ENCODE assay signal across 8 mouse cellular contexts in the genomic region with DNA sequence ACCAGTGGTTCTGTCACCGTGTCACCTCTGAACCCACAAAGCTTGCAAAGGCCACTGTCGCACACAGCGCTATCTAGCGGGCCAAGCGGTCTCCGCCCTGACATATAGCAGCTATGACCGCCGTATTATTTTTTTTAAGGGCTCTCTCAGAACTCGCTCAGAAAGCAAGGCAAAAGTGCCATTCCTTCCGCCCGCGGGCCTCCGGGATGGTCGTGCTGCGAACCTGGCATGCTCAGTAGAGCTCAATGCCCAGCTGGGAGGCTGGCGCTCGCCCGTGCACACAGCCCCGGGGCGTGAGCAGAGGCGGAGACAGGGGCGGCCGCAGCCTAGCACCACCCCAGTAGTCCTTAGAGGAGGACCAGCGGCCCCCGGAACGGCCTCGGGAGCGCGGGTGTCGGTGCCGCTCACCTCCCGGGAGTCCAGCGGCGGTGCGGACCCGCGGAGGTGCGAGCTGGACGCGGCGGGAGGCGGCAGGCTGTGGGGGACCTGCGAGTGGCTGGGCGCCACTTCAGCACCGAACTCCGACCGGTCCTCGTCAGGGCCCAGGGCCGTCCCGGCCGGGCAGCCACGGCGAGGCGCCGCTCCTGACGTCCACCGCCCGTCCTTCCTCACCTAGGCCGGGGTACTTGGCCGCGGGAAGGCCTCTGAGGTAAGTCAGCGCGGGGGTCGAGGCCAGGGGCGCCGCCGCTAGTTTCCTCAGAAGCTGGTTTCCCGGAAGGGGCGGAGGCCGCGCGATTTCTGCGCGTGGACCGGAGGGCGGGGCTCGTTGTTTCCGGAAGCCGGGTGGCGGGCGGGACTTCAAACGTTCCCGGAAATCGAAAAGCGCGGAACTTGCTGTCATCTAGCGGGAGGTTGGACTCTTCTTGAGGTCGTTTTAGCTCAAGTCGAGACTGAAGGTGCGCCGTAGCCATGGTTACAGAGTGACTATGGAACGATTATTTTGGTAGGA. TPM values are rescaled to one million over a fixed set of nuclear protein-coding genes. Genes with fewer than 3 reads are reported as not detected.
A peak's percentile ranks its signal among the peaks of the same experiment; 100 is the strongest.
DNase-seq lines count a peak whose midpoint lies in the region; ATAC-seq and TF ChIP-seq lines count a peak whose summit lies in the region.

A gene (plus strand): TSS at position 306 of the 949 bp plus-strand sequence.
A gene (minus strand): TSS at position 737 of the 949 bp plus-strand sequence.

- peak; percentile 92 for DNase-seq in c-Kit-positive CD71-positive TER-119-positive erythroid progenitor cells, embryonic 14.5 days (ENCODE audit: low spot score)
- DNase-seq in heart, postnatal 0 days (ENCODE audit: low spot score) = peak; percentile 84
- peak; percentile 93 to 95 for DNase-seq in kidney, postnatal 4 days

- peak within 1 kb of the TSS; percentile 80 for H3K27ac ChIP-seq in forebrain, embryonic 12.5 days
- H3K27ac ChIP-seq in heart, postnatal 0 days (ENCODE audit: low read depth) = peak within 1 kb of the TSS; percentile 91
- H3K27ac ChIP-seq in liver, embryonic 16.5 days (ENCODE audit: low read length) = peak within 1 kb of the TSS; percentile 92
- H3K27ac ChIP-seq in neural tube, embryonic 13.5 days (replicated peaks) = peak within 1 kb of the TSS; percentile 92
- peak within 1 kb of the TSS; percentile 96 for H3K27ac ChIP-seq in testis, adult 2 months (ENCODE audit: control insufficient read depth, insufficient read depth, low read depth, low read length)

- TF ChIP-seq CTCF in E14TG2a.4 (conservative IDR thresholded peaks at IDR 0.05; ENCODE audit: low read length) = peak; percentile 27; the same call in 1 of the 2 replicates
- TF ChIP-seq CTCF in heart, postnatal 0 days (IDR thresholded peaks at IDR 0.05; ENCODE audit: low read depth) = peak; percentile 46
- no peak for TF ChIP-seq CTCF in testis, adult 2 months (IDR thresholded peaks at IDR 0.05; ENCODE audit: control insufficient read depth, insufficient read depth, insufficient replicate concordance, low read depth, low read length)

- H3K9ac ChIP-seq in forebrain, embryonic 12.5 days = peak within 1 kb of the TSS; percentile 82
- H3K9ac ChIP-seq in heart, postnatal 0 days (replicated peaks; ENCODE audit: low read depth, low read length) = peak within 1 kb of the TSS; percentile 85
- H3K9ac ChIP-seq in liver, embryonic 16.5 days (ENCODE audit: low read depth, low read length) = peak within 1 kb of the TSS; percentile 90
- H3K9ac ChIP-seq in neural tube, embryonic 13.5 days = peak within 1 kb of the TSS; percentile 84

- peak; percentile 94 for ATAC-seq in forebrain, embryonic 12.5 days (ENCODE audit: low FRiP score)
- peak; percentile 98 for ATAC-seq in heart, postnatal 0 days (ENCODE audit: insufficient read depth, low read depth)
- ATAC-seq in liver, embryonic 16.5 days (ENCODE audit: low read depth) = peak; percentile 98
- ATAC-seq in neural tube, embryonic 13.5 days (ENCODE audit: low read depth) = peak; percentile 98

- peak; percentile 55; the same call in 1 of the 2 replicates for TF ChIP-seq POLR2A in testis, adult 2 months (IDR thresholded peaks at IDR 0.05; ENCODE audit: control insufficient read depth, low read depth, low read length)

- no peak; the same call in 1 of the 2 replicates for TF ChIP-seq EP300 in heart, postnatal 0 days (IDR thresholded peaks at IDR 0.05; ENCODE audit: low read depth)

- H3K4me2 ChIP-seq in forebrain, embryonic 12.5 days = peak within 1 kb of the TSS; percentile 61
- peak within 1 kb of the TSS; percentile 86 for H3K4me2 ChIP-seq in heart, postnatal 0 days (ENCODE audit: low read depth, low read length)
- peak within 1 kb of the TSS; percentile 85 for H3K4me2 ChIP-seq in liver, embryonic 16.5 days (ENCODE audit: low read depth, low read length)
- H3K4me2 ChIP-seq in neural tube, embryonic 13.5 days = peak within 1 kb of the TSS; percentile 71

- H3K36me3 ChIP-seq in E14TG2a.4 (ENCODE audit: insufficient read depth, low read length) = no peaks in the 10 kb centered on the region
- H3K36me3 ChIP-seq in forebrain, embryonic 12.5 days (replicated peaks) = no peaks in the 10 kb centered on the region
- no peaks in the 10 kb centered on the region for H3K36me3 ChIP-seq in heart, postnatal 0 days (replicated peaks; ENCODE audit: control insufficient read depth, insufficient read depth, low read length)
- no peaks in the 10 kb centered on the region for H3K36me3 ChIP-seq in liver, embryonic 16.5 days (ENCODE audit: control insufficient read depth, insufficient read depth)
- no peaks in the 10 kb centered on the region for H3K36me3 ChIP-seq in neural tube, embryonic 13.5 days
- no peaks in the 10 kb centered on the region for H3K36me3 ChIP-seq in testis, adult 2 months (ENCODE audit: control insufficient read depth, insufficient read depth, low read length)

- H3K4me1 ChIP-seq in E14TG2a.4 (replicated peaks; ENCODE audit: low read depth, low read length) = peaks cover 14% of the 10 kb centered on the region
- H3K4me1 ChIP-seq in forebrain, embryonic 12.5 days = peaks cover 14% of the 10 kb centered on the region
- H3K4me1 ChIP-seq in heart, postnatal 0 days (ENCODE audit: control insufficient read depth, insufficient read depth) = peaks cover 11% of the 10 kb centered on the region
- H3K4me1 ChIP-seq in liver, embryonic 16.5 days (ENCODE audit: control insufficient read depth, low read depth, low read length) = peaks cover 5% of the 10 kb centered on the region
- peaks cover 19% of the 10 kb centered on the region for H3K4me1 ChIP-seq in neural tube, embryonic 13.5 days (replicated peaks)
- peaks cover 8% of the 10 kb centered on the region for H3K4me1 ChIP-seq in testis, adult 2 months (ENCODE audit: control insufficient read depth, insufficient read depth, low read length)

- H3K27me3 ChIP-seq in E14TG2a.4 (ENCODE audit: insufficient read depth, low read length) = no peaks in the 10 kb centered on the region
- H3K27me3 ChIP-seq in forebrain, embryonic 12.5 days = no peaks in the 10 kb centered on the region
- H3K27me3 ChIP-seq in heart, postnatal 0 days (ENCODE audit: control insufficient read depth, insufficient read depth, low read length) = no peaks in the 10 kb centered on the region
- H3K27me3 ChIP-seq in liver, embryonic 16.5 days (ENCODE audit: control insufficient read depth, insufficient read depth, low read depth, low read length) = no peaks in the 10 kb centered on the region
- no peaks in the 10 kb centered on the region for H3K27me3 ChIP-seq in neural tube, embryonic 13.5 days
- H3K27me3 ChIP-seq in testis, adult 2 months (ENCODE audit: control insufficient read depth, insufficient read depth, low read length) = no peaks in the 10 kb centered on the region

- WGBS in forebrain, embryonic 12.5 days = under 1% methylated on average over 91 of the region's 92 CpGs
- WGBS in heart, postnatal 0 days = under 1% methylated on average over 92 of the region's 92 CpGs
- WGBS in liver, embryonic 16.5 days (ENCODE audit: insufficient replicate concordance) = under 1% methylated on average over 92 of the region's 92 CpGs
- WGBS in neural tube, embryonic 13.5 days = under 1% methylated on average over 91 of the region's 92 CpGs

- H3K9me3 ChIP-seq in E14TG2a.4 (ENCODE audit: low read length) = no peaks in the 10 kb centered on the region
- H3K9me3 ChIP-seq in forebrain, embryonic 12.5 days = no peaks in the 10 kb centered on the region
- no peaks in the 10 kb centered on the region for H3K9me3 ChIP-seq in heart, postnatal 0 days (replicated peaks; ENCODE audit: control insufficient read depth, low read length)
- no peaks in the 10 kb centered on the region for H3K9me3 ChIP-seq in liver, embryonic 16.5 days (replicated peaks; ENCODE audit: control insufficient read depth, low read length)
- H3K9me3 ChIP-seq in neural tube, embryonic 13.5 days = no peaks in the 10 kb centered on the region

- peak within 1 kb of the TSS; percentile 99 for H3K4me3 ChIP-seq in E14TG2a.4 (replicated peaks; ENCODE audit: low read length)
- H3K4me3 ChIP-seq in forebrain, embryonic 12.5 days (replicated peaks) = peak within 1 kb of the TSS; percentile 91
- H3K4me3 ChIP-seq in heart, postnatal 0 days (ENCODE audit: low read depth, low read length) = peak within 1 kb of the TSS; percentile 93
- H3K4me3 ChIP-seq in liver, embryonic 16.5 days (ENCODE audit: low read depth, low read length) = peak within 1 kb of the TSS; percentile 98
- H3K4me3 ChIP-seq in neural tube, embryonic 13.5 days = peak within 1 kb of the TSS; percentile 95
- H3K4me3 ChIP-seq in testis, adult 2 months (ENCODE audit: control insufficient read depth, low read depth, low read length) = peak within 1 kb of the TSS; percentile 96

RNA-seq across cellular contexts. Expression of the first gene that starts in this region (rescaled TPM):
- 7.6 and 9.0 TPM in 2 replicates for polyA plus RNA-seq in forebrain, embryonic 12.5 days (2016; fragmentation: Nextera tagmentation; extraction: Ambion mirVana)
- 6.1 and 9.5 TPM in 2 replicates for total RNA-seq in heart, postnatal 0 days (2014; rRNA removed; ENCODE audit: low replicate concordance)
- 4.7 and 4.8 TPM in 2 replicates for polyA plus RNA-seq in heart, postnatal 0 days (2015; fragmentation: Nextera tagmentation; extraction: Ambion mirVana)
- 10.3 and 10.5 TPM in 2 replicates for polyA plus RNA-seq in liver, embryonic 16.5 days (2015; fragmentation: Nextera tagmentation; extraction: Ambion mirVana)
- 5.8 and 6.7 TPM in 2 replicates for polyA plus RNA-seq in neural tube, embryonic 13.5 days (2015; fragmentation: Nextera tagmentation; extraction: Ambion mirVana)
- polyA plus RNA-seq in testis, adult 2 months (2012; rRNA removed) = 2.2 and 2.6 TPM in 2 replicates

RNA-seq across cellular contexts. Expression of the second gene that starts in this region (rescaled TPM):
- polyA plus RNA-seq in forebrain, embryonic 12.5 days (2016; fragmentation: Nextera tagmentation; extraction: Ambion mirVana) = 27.7 and 36.6 TPM in 2 replicates
- 115 and 149 TPM in 2 replicates for total RNA-seq in heart, postnatal 0 days (2014; rRNA removed; ENCODE audit: low replicate concordance)
- 79.0 and 80.2 TPM in 2 replicates for polyA plus RNA-seq in heart, postnatal 0 days (2015; fragmentation: Nextera tagmentation; extraction: Ambion mirVana)
- 15.9 and 17.2 TPM in 2 replicates for polyA plus RNA-seq in liver, embryonic 16.5 days (2015; fragmentation: Nextera tagmentation; extraction: Ambion mirVana)
- 42.9 and 45.1 TPM in 2 replicates for polyA plus RNA-seq in neural tube, embryonic 13.5 days (2015; fragmentation: Nextera tagmentation; extraction: Ambion mirVana)
- 126 and 136 TPM in 2 replicates for polyA plus RNA-seq in testis, adult 2 months (2012; rRNA removed)

Comparison
In these comparisons a context has a peak if more than half of its experiments do, and no peak if none do; other contexts are left out.
1. Peak in every context shown above with its lines: DNase-seq, ATAC-seq, H3K4me3 ChIP-seq and H3K27ac ChIP-seq.